Mouse (Mus musculus) lung, postnatal 0 days (tissue): ENCODE measurements around the gene Boc.

ENCODE experiments used
- CTCF ChIP-seq: IDR thresholded peaks from 2 replicates; pipeline ENCODE4 v1.5.1; 2016; ENCODE audit warnings: antibody characterized with exemption, mild to moderate bottlenecking
- EP300 ChIP-seq: IDR thresholded peaks from 2 replicates; pipeline ENCODE4 v1.6.1; 2016; ENCODE audit warnings: antibody characterized with exemption, mild to moderate bottlenecking, control low read depth

DNA sequence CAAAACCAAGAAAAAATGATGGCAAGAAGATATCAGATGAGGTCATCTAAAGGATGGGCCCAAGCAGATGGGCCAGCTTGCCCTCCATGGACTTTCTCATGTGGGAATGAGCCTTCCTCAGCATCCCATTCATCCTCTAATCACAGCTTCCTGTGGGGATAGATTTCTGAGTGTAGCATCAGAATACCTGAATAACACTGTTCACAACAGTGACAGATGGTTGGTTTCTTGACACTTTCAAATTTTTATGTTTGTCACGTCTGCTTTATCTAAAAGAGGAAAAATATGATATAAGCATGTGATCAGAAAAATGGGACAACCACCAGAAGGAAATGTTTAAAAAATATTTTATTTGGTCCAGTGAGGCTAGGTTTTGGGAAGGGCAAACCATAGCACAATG, 30.8 kb upstream of the Boc start:
- no peak for TF ChIP-seq CTCF
- no peak for TF ChIP-seq EP300
